ENCODE assay signal across 9 mouse cellular contexts in genomic region chr6:113379246-113379645, GRCm38 (mm10). TPM values are rescaled to one million over a fixed set of nuclear protein-coding genes. Genes with fewer than 3 reads are reported as not detected.
A peak's percentile ranks its signal among the peaks of the same experiment; 100 is the strongest.
DNase-seq lines count a peak whose midpoint lies in the region; ATAC-seq and TF ChIP-seq lines count a peak whose summit lies in the region.
"Had no signal": no experiment of that assay in that cellular context is flagged by ENCODE, and none has a peak within 500 bp of the region (broad histone marks: within the 10 kb centered on the region; RNA-seq: fewer than 3 reads in every experiment).

No protein-coding gene starts in this region.

- H3K4me2 ChIP-seq in hindbrain, embryonic 14.5 days (replicated peaks), result peak overlapping the region; percentile 75
- peak overlapping the region; percentile 11 for H3K4me2 ChIP-seq in midbrain, embryonic 11.5 days

- no peak for ATAC-seq in hindbrain, embryonic 14.5 days (ENCODE audit: low FRiP score)
- ATAC-seq in midbrain, embryonic 11.5 days (ENCODE audit: low FRiP score), result no peak
- ATAC-seq: Patski had no signal

- no peak for TF ChIP-seq POLR2A in bone marrow, adult 2 months (IDR thresholded peaks at IDR 0.05; ENCODE audit: borderline replicate concordance, control insufficient read depth, low read depth, low read length)

- peaks cover 58% of the 10 kb centered on the region for H3K36me3 ChIP-seq in heart, embryonic 10.5 days
- H3K36me3 ChIP-seq in hindbrain, embryonic 14.5 days (replicated peaks; ENCODE audit: control insufficient read depth, insufficient read depth), result peaks cover 56% of the 10 kb centered on the region
- H3K36me3 ChIP-seq in midbrain, embryonic 11.5 days (ENCODE audit: control insufficient read depth, insufficient read depth, low read length), result peaks cover 16% of the 10 kb centered on the region; the same call in 1 of the 2 replicates

- DNase-seq in heart, embryonic 10.5 days (ENCODE audit: low spot score), result no peak
- DNase-seq in heart, adult 8-10 months (ENCODE audit: low spot score), result no peak
- no peak for DNase-seq in hindbrain, embryonic 14.5 days (ENCODE audit: low spot score)
- DNase-seq in midbrain, embryonic 11.5 days (ENCODE audit: low spot score, missing footprints), result no peak
- no peak for DNase-seq in adrenal gland, adult 18-20 months (ENCODE audit: low spot score in 2 of 2)
- DNase-seq in gastrocnemius, postnatal 4 days (ENCODE audit: low spot score in 2 of 2), result no peak
- no peak for DNase-seq in left cerebral cortex, adult 18-20 months (ENCODE audit: low spot score in 2 of 2)

- peak overlapping the region; percentile 93 for H3K4me3 ChIP-seq in heart, embryonic 10.5 days
- peak overlapping the region; percentile 93 for H3K4me3 ChIP-seq in bone marrow, adult 2 months (replicated peaks; ENCODE audit: control insufficient read depth, low read depth, low read length)
- peak overlapping the region; percentile 70 for H3K4me3 ChIP-seq in hindbrain, embryonic 14.5 days (replicated peaks; ENCODE audit: low read length)
- peak overlapping the region; percentile 98; the same call in 1 of the 2 replicates for H3K4me3 ChIP-seq in midbrain, embryonic 11.5 days (ENCODE audit: low read depth, low read length)

- H3K9ac ChIP-seq in hindbrain, embryonic 14.5 days, result peak overlapping the region; percentile 82; the same call in 1 of the 2 replicates
- no peak overlapping the region for H3K9ac ChIP-seq in midbrain, embryonic 11.5 days (ENCODE audit: low read length)

- H3K9me3 ChIP-seq in heart, embryonic 10.5 days, result no peaks in the 10 kb centered on the region
- no peaks in the 10 kb centered on the region for H3K9me3 ChIP-seq in hindbrain, embryonic 14.5 days (ENCODE audit: control insufficient read depth, low read length)
- H3K9me3 ChIP-seq in midbrain, embryonic 11.5 days (ENCODE audit: control insufficient read depth, low read length), result no peaks in the 10 kb centered on the region

- no peak for TF ChIP-seq CTCF in bone marrow, adult 2 months (IDR thresholded peaks at IDR 0.05; ENCODE audit: control insufficient read depth, insufficient read depth, low read length)

- peaks cover 19% of the 10 kb centered on the region for H3K4me1 ChIP-seq in heart, embryonic 10.5 days
- peaks cover 4% of the 10 kb centered on the region for H3K4me1 ChIP-seq in bone marrow, adult 2 months (ENCODE audit: control insufficient read depth, insufficient read depth, low read length)
- H3K4me1 ChIP-seq in hindbrain, embryonic 14.5 days (replicated peaks; ENCODE audit: control insufficient read depth, insufficient read depth, low read length), result peaks cover 21% of the 10 kb centered on the region
- H3K4me1 ChIP-seq in midbrain, embryonic 11.5 days (ENCODE audit: control insufficient read depth, insufficient read depth, low read length), result peaks cover 11% of the 10 kb centered on the region

- no peak overlapping the region for H3K27ac ChIP-seq in heart, embryonic 10.5 days
- H3K27ac ChIP-seq in bone marrow, adult 2 months (ENCODE audit: control insufficient read depth, insufficient read depth, low read depth, low read length, poor library complexity), result peak overlapping the region; percentile 21; the same call in 1 of the 2 replicates
- no peak overlapping the region for H3K27ac ChIP-seq in hindbrain, embryonic 14.5 days
- no peak overlapping the region for H3K27ac ChIP-seq in midbrain, embryonic 11.5 days (ENCODE audit: low read depth, low read length)

- H3K27me3 ChIP-seq in heart, embryonic 10.5 days (ENCODE audit: insufficient read depth, poor library complexity, severe bottlenecking), result no peaks in the 10 kb centered on the region
- no peaks in the 10 kb centered on the region for H3K27me3 ChIP-seq in hindbrain, embryonic 14.5 days (ENCODE audit: control insufficient read depth, insufficient read depth, low read length)
- no peaks in the 10 kb centered on the region for H3K27me3 ChIP-seq in midbrain, embryonic 11.5 days (ENCODE audit: control insufficient read depth, insufficient read depth, low read length)
- H3K27me3 ChIP-seq: Patski had no signal

- whole genome bisulfite sequencing in heart, embryonic 10.5 days, result 78% methylated on average over 6 of the region's 6 CpGs
- WGBS in bone marrow, adult 2 months, result under 1% methylated on average over 6 of the region's 6 CpGs
- WGBS in hindbrain, embryonic 14.5 days, result 90% methylated on average over 6 of the region's 6 CpGs
- 93% methylated on average over 6 of the region's 6 CpGs for WGBS in midbrain, embryonic 11.5 days

RNA-seq across cellular contexts. Expression of gene Arpc4, which starts 1.3 kb away (rescaled TPM):
- 330 and 356 TPM in 2 replicates for polyA plus RNA-seq in heart, embryonic 10.5 days (2016; fragmentation: Nextera tagmentation; extraction: Ambion mirVana)
- total RNA-seq in heart, adult 8-10 months (2022), result 10 to 100 TPM; 58.5 to 72.8 (median 62.0) TPM
- 136 and 195 TPM in 2 replicates for polyA plus RNA-seq in bone marrow, adult 2 months (2011; ENCODE audit: insufficient read depth, insufficient read length, low replicate concordance, missing spikeins)
- polyA plus RNA-seq in hindbrain, embryonic 14.5 days (2014; fragmentation: Nextera tagmentation; extraction: Ambion mirVana), result 231 and 235 TPM in 2 replicates
- polyA plus RNA-seq in midbrain, embryonic 11.5 days (2014; fragmentation: Nextera tagmentation; extraction: Ambion mirVana), result 188 and 208 TPM in 2 replicates
- total RNA-seq in adrenal gland, adult 18-20 months (2021), result 100 to 1,000 TPM; 184 to 190 TPM
- 100 to 1,000 TPM; 130 to 134 TPM for total RNA-seq in gastrocnemius, postnatal 4 days (2021)
- total RNA-seq in left cerebral cortex, adult 18-20 months (2021), result 100 to 1,000 TPM; 256 to 267 TPM

RNA-seq across cellular contexts. Expression of gene Tada3, which starts 1.6 kb away (rescaled TPM):
- polyA plus RNA-seq in heart, embryonic 10.5 days (2016; fragmentation: Nextera tagmentation; extraction: Ambion mirVana), result 46.7 TPM in 2 replicates
- 10 to 100 TPM; 20.7 to 23.8 (median 23.2) TPM for total RNA-seq in heart, adult 8-10 months (2022)
- 12.0 and 21.6 TPM in 2 replicates for polyA plus RNA-seq in bone marrow, adult 2 months (2011; ENCODE audit: insufficient read depth, insufficient read length, low replicate concordance, missing spikeins)
- polyA plus RNA-seq in hindbrain, embryonic 14.5 days (2014; fragmentation: Nextera tagmentation; extraction: Ambion mirVana), result 62.6 and 67.0 TPM in 2 replicates
- 59.3 and 62.4 TPM in 2 replicates for polyA plus RNA-seq in midbrain, embryonic 11.5 days (2014; fragmentation: Nextera tagmentation; extraction: Ambion mirVana)
- total RNA-seq in adrenal gland, adult 18-20 months (2021), result 10 to 100 TPM; 31.9 to 36.1 TPM
- total RNA-seq in gastrocnemius, postnatal 4 days (2021), result 10 to 100 TPM; 30.0 to 32.3 TPM
- 10 to 100 TPM; 46.8 to 53.7 TPM for total RNA-seq in left cerebral cortex, adult 18-20 months (2021)

RNA-seq across cellular contexts. Expression of gene Ttll3, which starts 9.8 kb away (rescaled TPM):
- 2.0 and 2.5 TPM in 2 replicates for polyA plus RNA-seq in heart, embryonic 10.5 days (2016; fragmentation: Nextera tagmentation; extraction: Ambion mirVana)
- 1 to 10 TPM in 1 of 4 experiments, under 1 TPM in 3; 0.44 to 1.0 (median 0.76) TPM for total RNA-seq in heart, adult 8-10 months (2022)
- 11.9 and 27.7 TPM in 2 replicates for polyA plus RNA-seq in bone marrow, adult 2 months (2011; ENCODE audit: insufficient read depth, insufficient read length, low replicate concordance, missing spikeins)
- 7.0 and 8.1 TPM in 2 replicates for polyA plus RNA-seq in hindbrain, embryonic 14.5 days (2014; fragmentation: Nextera tagmentation; extraction: Ambion mirVana)
- 3.0 TPM in 2 replicates for polyA plus RNA-seq in midbrain, embryonic 11.5 days (2014; fragmentation: Nextera tagmentation; extraction: Ambion mirVana)
- 1 to 10 TPM; 3.0 to 4.0 TPM for total RNA-seq in adrenal gland, adult 18-20 months (2021)
- 1 to 10 TPM; 3.4 to 4.6 TPM for total RNA-seq in gastrocnemius, postnatal 4 days (2021)
- 10 to 100 TPM; 11.2 to 12.5 TPM for total RNA-seq in left cerebral cortex, adult 18-20 months (2021)

RNA-seq across cellular contexts. Expression of gene Camk1, which starts 35.5 kb away (rescaled TPM):
- polyA plus RNA-seq in heart, embryonic 10.5 days (2016; fragmentation: Nextera tagmentation; extraction: Ambion mirVana), result 82.7 and 89.2 TPM in 2 replicates
- 10 to 100 TPM; 60.0 to 79.3 (median 71.7) TPM for total RNA-seq in heart, adult 8-10 months (2022)
- polyA plus RNA-seq in bone marrow, adult 2 months (2011; ENCODE audit: insufficient read depth, insufficient read length, low replicate concordance, missing spikeins), result 16.0 and 28.6 TPM in 2 replicates
- polyA plus RNA-seq in hindbrain, embryonic 14.5 days (2014; fragmentation: Nextera tagmentation; extraction: Ambion mirVana), result 111 and 123 TPM in 2 replicates
- polyA plus RNA-seq in midbrain, embryonic 11.5 days (2014; fragmentation: Nextera tagmentation; extraction: Ambion mirVana), result 61.6 and 65.4 TPM in 2 replicates
- 10 to 100 TPM; 53.1 to 55.4 TPM for total RNA-seq in adrenal gland, adult 18-20 months (2021)
- 10 to 100 TPM; 47.5 to 49.5 TPM for total RNA-seq in gastrocnemius, postnatal 4 days (2021)
- 100 to 1,000 TPM; 124 to 128 TPM for total RNA-seq in left cerebral cortex, adult 18-20 months (2021)

RNA-seq across cellular contexts. Expression of gene Rpusd3, which starts 39.9 kb away (rescaled TPM):
- 23.4 and 26.1 TPM in 2 replicates for polyA plus RNA-seq in heart, embryonic 10.5 days (2016; fragmentation: Nextera tagmentation; extraction: Ambion mirVana)
- 10 to 100 TPM in 3 of 4 experiments, 1 to 10 TPM in 1; 8.2 to 11.7 (median 11.2) TPM for total RNA-seq in heart, adult 8-10 months (2022)
- 8.6 and 8.7 TPM in 2 replicates for polyA plus RNA-seq in bone marrow, adult 2 months (2011; ENCODE audit: insufficient read depth, insufficient read length, low replicate concordance, missing spikeins)
- polyA plus RNA-seq in hindbrain, embryonic 14.5 days (2014; fragmentation: Nextera tagmentation; extraction: Ambion mirVana), result 15.0 and 19.0 TPM in 2 replicates
- polyA plus RNA-seq in midbrain, embryonic 11.5 days (2014; fragmentation: Nextera tagmentation; extraction: Ambion mirVana), result 26.6 and 32.0 TPM in 2 replicates
- 1 to 10 TPM; 6.3 to 8.5 TPM for total RNA-seq in adrenal gland, adult 18-20 months (2021)
- 10 to 100 TPM; 12.0 to 12.2 TPM for total RNA-seq in gastrocnemius, postnatal 4 days (2021)
- 10 to 100 TPM; 14.7 to 19.8 TPM for total RNA-seq in left cerebral cortex, adult 18-20 months (2021)
